Mouse (Mus musculus): Measurements from ENCODE around the gene Prdx6b. TPM values are rescaled to one million over a fixed set of nuclear protein-coding genes. Genes with fewer than 3 reads are reported as not detected.
A peak's percentile ranks its signal among the peaks of the same experiment; 100 is the strongest.

The Prdx6b gene
- polyA plus RNA-seq, 1 experiment, result not detected

DNA sequence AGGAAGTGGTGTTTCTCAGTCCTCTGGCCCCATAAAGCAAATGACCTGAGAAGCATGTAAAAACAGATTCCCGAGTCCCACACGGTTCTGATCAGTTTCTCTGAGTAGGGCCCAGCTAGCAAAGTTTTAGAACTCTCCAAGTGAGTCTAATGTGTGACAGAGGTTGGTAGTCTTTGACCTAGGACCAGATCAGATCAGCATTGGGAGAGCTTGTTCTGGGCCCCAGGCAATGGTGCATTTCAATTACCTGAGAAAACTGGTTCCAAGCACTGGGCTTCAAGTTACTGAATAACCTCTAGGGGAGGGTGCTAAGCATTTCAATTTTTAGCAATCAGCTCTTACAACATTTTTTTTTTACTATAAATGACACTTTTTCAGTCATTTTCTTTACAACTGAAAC lies 10.1 kb upstream of the Prdx6b start:
- H3K36me3 ChIP-seq (replicated peaks; ENCODE audit: low read length), result no peaks in the 10 kb centered on the region
- no peak overlapping the region for H3K4me3 ChIP-seq (replicated peaks)
- H3K9me3 ChIP-seq, result no peaks in the 10 kb centered on the region
- TF ChIP-seq FLI1 (IDR thresholded peaks at IDR 0.05; ENCODE audit: low read length) (no peak), GATA1 (IDR thresholded peaks at IDR 0.05; ENCODE audit: borderline replicate concordance, low read length) (no peak)
- no peaks in the 10 kb centered on the region for H3K4me1 ChIP-seq
- H3K27me3 ChIP-seq (replicated peaks), result peaks cover 1% of the 10 kb centered on the region

DNA sequence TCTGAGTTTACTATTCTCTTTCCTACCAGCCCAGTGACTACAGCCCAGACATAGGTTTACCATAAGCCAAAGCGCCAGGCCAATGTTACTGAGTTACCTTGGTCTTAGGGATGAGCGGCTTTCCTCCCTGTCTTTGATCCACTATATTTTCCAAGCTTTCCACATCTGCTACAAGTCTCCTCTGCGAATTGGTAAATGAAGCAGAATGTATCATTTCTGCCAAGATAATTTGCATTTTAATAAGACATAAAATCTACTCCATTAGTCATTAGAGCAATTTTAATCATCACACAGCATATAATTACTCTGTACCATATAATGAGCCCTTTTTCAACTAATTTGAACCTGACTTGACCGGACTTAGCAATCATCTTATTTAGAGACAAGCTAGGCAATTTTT lies 5.9 kb upstream of the Prdx6b start:
- TF ChIP-seq GATA1 (IDR thresholded peaks at IDR 0.05; ENCODE audit: borderline replicate concordance, low read length), result no peak
- no peak for TF ChIP-seq FLI1 (IDR thresholded peaks at IDR 0.05; ENCODE audit: low read length)

DNA sequence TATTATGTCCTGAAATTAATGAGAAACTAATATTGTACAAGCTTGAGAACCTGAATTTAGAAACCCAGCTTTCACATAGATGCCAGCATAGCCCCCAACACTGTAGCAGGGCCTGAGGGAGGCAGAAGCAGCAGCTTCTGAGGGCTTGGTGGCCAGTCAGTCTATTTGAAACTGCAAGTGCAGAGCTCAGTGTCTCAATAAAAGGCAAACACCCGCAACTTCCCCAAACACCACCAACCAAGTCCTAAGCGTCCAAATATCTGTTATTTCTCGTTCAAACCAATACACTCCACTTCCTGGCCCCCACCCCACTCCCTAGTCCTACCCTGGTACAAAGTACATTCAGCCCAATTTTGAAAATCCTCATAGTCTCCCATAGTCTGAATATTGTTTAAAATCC lies 6.1 kb downstream of the Prdx6b start:
- H3K27me3 ChIP-seq (replicated peaks), result no peaks in the 10 kb centered on the region
- no peak overlapping the region for H3K4me3 ChIP-seq (replicated peaks)

More for the DNA sequence above, 5.9 kb upstream of the Prdx6b start:
- H3K9me3 ChIP-seq, result no peaks in the 10 kb centered on the region
- no peaks in the 10 kb centered on the region for H3K27me3 ChIP-seq (replicated peaks)
- no peaks in the 10 kb centered on the region for H3K4me1 ChIP-seq
- H3K36me3 ChIP-seq (replicated peaks; ENCODE audit: low read length), result no peaks in the 10 kb centered on the region
- no peak overlapping the region for H3K4me3 ChIP-seq (replicated peaks)

GRCm38 (mm10) chr2:80300806-80301205 lies 8.5 kb downstream of the Prdx6b start:
- no peaks in the 10 kb centered on the region for H3K9me3 ChIP-seq
- no peaks in the 10 kb centered on the region for H3K27me3 ChIP-seq (replicated peaks)
- H3K36me3 ChIP-seq (replicated peaks; ENCODE audit: low read length), result no peaks in the 10 kb centered on the region
- H3K4me1 ChIP-seq, result no peaks in the 10 kb centered on the region
- TF ChIP-seq FLI1 (IDR thresholded peaks at IDR 0.05; ENCODE audit: low read length) (no peak), GATA1 (IDR thresholded peaks at IDR 0.05; ENCODE audit: borderline replicate concordance, low read length) (no peak)
- no peak overlapping the region for H3K4me3 ChIP-seq (replicated peaks)

More for the DNA sequence above, 6.1 kb downstream of the Prdx6b start:
- no peaks in the 10 kb centered on the region for H3K36me3 ChIP-seq (replicated peaks; ENCODE audit: low read length)
- no peaks in the 10 kb centered on the region for H3K4me1 ChIP-seq
- H3K9me3 ChIP-seq, result no peaks in the 10 kb centered on the region
- TF ChIP-seq FLI1 (IDR thresholded peaks at IDR 0.05; ENCODE audit: low read length), result no peak
- no peak for TF ChIP-seq GATA1 (IDR thresholded peaks at IDR 0.05; ENCODE audit: borderline replicate concordance, low read length)

GRCm38 (mm10) chr2:80303957-80304356 lies 11.7 kb downstream of the Prdx6b start:
- Histone ChIP-seq H3K4me3 (replicated peaks) (no peak overlapping the region), H3K9me3 (no peaks in the 10 kb centered on the region), H3K36me3 (replicated peaks; ENCODE audit: low read length) (no peaks in the 10 kb centered on the region), H3K27me3 (replicated peaks) (no peaks in the 10 kb centered on the region), H3K4me1 (no peaks in the 10 kb centered on the region)
- no peak for TF ChIP-seq GATA1 (IDR thresholded peaks at IDR 0.05; ENCODE audit: borderline replicate concordance, low read length)
- TF ChIP-seq FLI1 (IDR thresholded peaks at IDR 0.05; ENCODE audit: low read length), result no peak

GRCm38 (mm10) chr2:80307701-80308100 lies 15.4 kb downstream of the Prdx6b start:
- Histone ChIP-seq H3K36me3 (replicated peaks; ENCODE audit: low read length) (no peaks in the 10 kb centered on the region), H3K9me3 (no peaks in the 10 kb centered on the region), H3K4me1 (peaks cover 10% of the 10 kb centered on the region), H3K4me3 (replicated peaks) (no peak overlapping the region), H3K27me3 (replicated peaks) (no peaks in the 10 kb centered on the region)
- TF ChIP-seq GATA1 (IDR thresholded peaks at IDR 0.05; ENCODE audit: borderline replicate concordance, low read length) (no peak), FLI1 (IDR thresholded peaks at IDR 0.05; ENCODE audit: low read length) (no peak)

- H3K9me3 ChIP-seq, result no peaks in the 10 kb centered on the region
- TF ChIP-seq GATA1 (IDR thresholded peaks at IDR 0.05; ENCODE audit: borderline replicate concordance, low read length) (no peak), FLI1 (IDR thresholded peaks at IDR 0.05; ENCODE audit: low read length) (no peak)
- peaks cover 17% of the 10 kb centered on the region for H3K4me1 ChIP-seq
- no peaks in the 10 kb centered on the region for H3K36me3 ChIP-seq (replicated peaks; ENCODE audit: low read length)
- H3K27me3 ChIP-seq (replicated peaks), result no peaks in the 10 kb centered on the region
- H3K4me3 ChIP-seq (replicated peaks), result no peak overlapping the region
Observed at GRCm38 (mm10) chr2:80309775-80310174, 17.5 kb downstream of the Prdx6b start.

DNA sequence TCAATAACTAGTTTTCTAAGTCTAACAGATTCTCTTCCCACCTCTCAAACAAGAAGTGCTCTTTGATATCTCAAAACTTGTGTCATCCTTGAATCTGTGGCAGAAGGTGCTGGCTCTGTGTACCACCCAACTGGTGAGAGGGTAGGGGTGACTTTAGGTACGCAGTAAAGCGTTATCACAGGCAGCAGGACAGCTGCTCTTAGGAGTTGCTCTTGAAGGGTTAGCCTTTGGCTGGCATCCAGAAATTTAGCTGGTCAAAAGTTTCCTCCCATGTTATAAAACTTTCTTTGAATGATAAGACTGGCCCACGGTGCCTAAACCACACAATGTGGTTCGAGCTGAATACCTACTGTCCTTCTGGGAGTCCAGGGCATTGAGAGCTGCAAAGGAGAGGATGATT lies 18.5 kb downstream of the Prdx6b start:
- no peak overlapping the region for H3K4me3 ChIP-seq (replicated peaks)

GRCm38 (mm10) chr2:80311350-80311749 lies 19.1 kb downstream of the Prdx6b start:
- Histone ChIP-seq H3K27me3 (replicated peaks) (no peaks in the 10 kb centered on the region), H3K9me3 (no peaks in the 10 kb centered on the region), H3K36me3 (replicated peaks; ENCODE audit: low read length) (no peaks in the 10 kb centered on the region), H3K4me1 (peaks cover 24% of the 10 kb centered on the region), H3K4me3 (replicated peaks) (no peak overlapping the region)
- no peak for TF ChIP-seq GATA1 (IDR thresholded peaks at IDR 0.05; ENCODE audit: borderline replicate concordance, low read length)
- TF ChIP-seq FLI1 (IDR thresholded peaks at IDR 0.05; ENCODE audit: low read length), result no peak

More for the DNA sequence above, 18.5 kb downstream of the Prdx6b start:
- TF ChIP-seq GATA1 (IDR thresholded peaks at IDR 0.05; ENCODE audit: borderline replicate concordance, low read length), result no peak
- TF ChIP-seq FLI1 (IDR thresholded peaks at IDR 0.05; ENCODE audit: low read length), result no peak
- H3K36me3 ChIP-seq (replicated peaks; ENCODE audit: low read length), result no peaks in the 10 kb centered on the region
- H3K27me3 ChIP-seq (replicated peaks), result no peaks in the 10 kb centered on the region
- no peaks in the 10 kb centered on the region for H3K9me3 ChIP-seq
- H3K4me1 ChIP-seq, result peaks cover 18% of the 10 kb centered on the region

DNA sequence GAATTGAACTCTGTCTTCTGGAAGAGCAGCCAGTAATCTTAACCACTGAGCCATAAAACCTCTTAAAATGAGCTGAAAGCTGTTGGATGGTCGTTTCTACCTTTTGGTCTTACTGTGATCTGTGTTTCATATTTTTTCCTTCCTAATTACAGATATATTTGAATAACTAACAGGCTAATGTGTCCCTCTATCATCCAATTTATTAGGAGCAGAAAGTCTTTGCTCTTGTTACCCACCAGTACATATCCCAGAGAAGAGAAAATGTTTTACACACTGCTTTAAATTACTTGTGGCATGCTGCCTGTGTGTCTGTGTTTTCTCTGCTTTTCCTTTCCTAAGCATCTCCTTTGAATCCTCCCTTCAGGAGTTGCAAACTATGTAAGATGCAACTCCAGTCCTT lies 21.9 kb downstream of the Prdx6b start:
- no peak for TF ChIP-seq GATA1 (IDR thresholded peaks at IDR 0.05; ENCODE audit: borderline replicate concordance, low read length)
- TF ChIP-seq FLI1 (IDR thresholded peaks at IDR 0.05; ENCODE audit: low read length), result no peak
- H3K27me3 ChIP-seq (replicated peaks), result no peaks in the 10 kb centered on the region
- H3K9me3 ChIP-seq, result no peaks in the 10 kb centered on the region
- peaks cover 11% of the 10 kb centered on the region for H3K36me3 ChIP-seq (replicated peaks; ENCODE audit: low read length)
- H3K4me1 ChIP-seq, result peaks cover 30% of the 10 kb centered on the region
- H3K4me3 ChIP-seq (replicated peaks), result peak overlapping the region; percentile 99

DNA sequence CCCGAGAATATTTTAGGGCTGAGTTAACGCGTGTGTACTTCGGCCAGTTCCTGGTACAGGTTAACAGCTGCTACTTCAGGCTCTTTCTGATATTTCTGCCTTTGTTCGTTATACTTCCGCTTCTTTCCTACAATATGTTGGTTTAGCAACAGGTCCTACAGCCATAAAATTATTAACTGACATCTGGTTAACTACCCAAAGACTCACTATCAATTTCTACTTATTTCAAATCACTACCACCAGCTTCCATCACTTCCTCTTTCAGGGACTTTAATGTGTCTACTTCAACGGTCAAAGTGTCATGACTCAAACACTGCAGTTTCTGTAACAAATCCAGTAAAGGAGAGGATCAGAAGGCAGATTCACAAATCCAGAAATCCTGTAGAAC lies 22.6 kb downstream of the Prdx6b start:
- Histone ChIP-seq H3K4me1 (peaks cover 30% of the 10 kb centered on the region), H3K36me3 (replicated peaks; ENCODE audit: low read length) (peaks cover 18% of the 10 kb centered on the region), H3K27me3 (replicated peaks) (no peaks in the 10 kb centered on the region), H3K9me3 (no peaks in the 10 kb centered on the region), H3K4me3 (replicated peaks) (peak overlapping the region; percentile 99)
- no peak for TF ChIP-seq GATA1 (IDR thresholded peaks at IDR 0.05; ENCODE audit: borderline replicate concordance, low read length)
- TF ChIP-seq FLI1 (IDR thresholded peaks at IDR 0.05; ENCODE audit: low read length), result no peak

Data from megakaryocyte, embryonic 14.5 days (primary cell).